Mouse (Mus musculus): ENCODE measurements around the gene Cic. TPM values are rescaled to one million over a fixed set of nuclear protein-coding genes. Genes with fewer than 3 reads are reported as not detected.

Gene Cic
- polyA plus RNA-seq, 1 experiment, result 47.3 TPM

DNA sequence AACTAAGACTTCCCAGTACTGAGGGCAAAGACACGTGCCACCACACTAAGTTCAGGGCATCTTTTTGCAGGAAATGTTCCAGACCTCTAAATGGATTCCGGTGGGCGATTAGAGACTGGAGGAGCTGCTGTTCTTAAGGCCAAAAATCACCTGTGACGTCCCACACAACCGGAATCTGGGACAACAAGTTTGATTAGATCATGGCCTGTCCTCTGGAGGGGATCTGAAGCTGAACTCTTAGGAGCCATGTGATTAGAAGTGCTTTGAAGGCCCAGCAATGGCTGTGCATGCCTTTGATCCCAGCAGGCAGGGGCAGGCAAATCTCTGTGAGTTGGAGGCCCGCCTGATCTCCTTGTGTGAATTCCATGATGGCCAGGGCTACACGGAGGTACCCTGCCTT, 26.9 kb upstream of the Cic start:
- H3K4me1 ChIP-seq (ENCODE audit: control insufficient read depth), result peaks cover 47% of the 10 kb centered on the region
- no peak for TF ChIP-seq GATA1 (IDR thresholded peaks at IDR 0.05; ENCODE audit: low read length)

DNA sequence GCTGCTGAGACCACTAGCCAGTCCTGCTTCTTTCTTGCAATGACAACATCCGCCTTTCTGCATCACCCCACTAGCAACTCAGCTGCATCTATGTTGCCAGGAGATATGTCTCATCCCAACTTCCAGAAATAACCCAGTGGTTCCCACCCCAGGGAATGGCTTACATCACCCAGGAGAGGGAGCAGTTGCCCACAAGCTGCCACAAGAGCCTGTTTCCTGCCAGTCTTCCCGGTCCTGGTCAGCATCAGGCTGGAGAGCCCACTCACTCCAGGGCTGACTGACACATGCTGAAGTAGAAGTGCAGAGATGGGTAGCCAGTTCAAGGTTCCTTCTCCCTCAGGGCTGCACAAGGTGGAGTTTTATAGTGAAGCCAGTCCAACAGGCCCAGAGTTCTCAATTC, 26.4 kb upstream of the Cic start:
- Histone ChIP-seq H3K36me3 (ENCODE audit: control insufficient read depth) (peaks cover 36% of the 10 kb centered on the region), H3K4me1 (ENCODE audit: control insufficient read depth) (peaks cover 43% of the 10 kb centered on the region), H3K27me3 (ENCODE audit: control insufficient read depth) (no peaks in the 10 kb centered on the region), H3K4me3 (replicated peaks) (no peak overlapping the region), H3K9me3 (ENCODE audit: control insufficient read depth, low read length) (no peaks in the 10 kb centered on the region)
- no peak for TF ChIP-seq GATA1 (IDR thresholded peaks at IDR 0.05; ENCODE audit: low read length)

More for the DNA sequence above, 26.9 kb upstream of the Cic start:
- no peaks in the 10 kb centered on the region for H3K27me3 ChIP-seq (ENCODE audit: control insufficient read depth)
- peaks cover 36% of the 10 kb centered on the region for H3K36me3 ChIP-seq (ENCODE audit: control insufficient read depth)
- no peaks in the 10 kb centered on the region for H3K9me3 ChIP-seq (ENCODE audit: control insufficient read depth, low read length)
- H3K4me3 ChIP-seq (replicated peaks), result no peak overlapping the region

DNA sequence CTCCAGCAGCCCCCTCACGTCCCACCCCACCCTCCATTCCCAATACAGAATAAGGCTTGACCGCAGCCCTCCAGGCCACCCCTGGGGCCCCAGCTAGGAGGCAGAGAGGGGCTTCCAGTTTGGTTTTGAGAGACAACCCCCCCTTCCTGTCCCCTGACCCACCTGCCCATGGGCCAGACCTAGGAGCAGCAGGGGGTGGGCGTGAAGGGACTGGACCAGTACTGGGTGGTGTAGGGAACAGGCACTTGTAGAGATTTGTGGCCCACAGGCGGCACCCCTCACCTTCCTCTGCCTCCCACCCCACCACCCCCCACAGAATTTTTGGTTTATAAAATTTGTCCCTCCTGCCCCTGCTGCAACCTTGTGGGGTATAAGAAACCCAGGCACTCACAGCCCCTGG, 24.1 kb upstream of the Cic start:
- H3K9me3 ChIP-seq (ENCODE audit: control insufficient read depth, low read length), result no peaks in the 10 kb centered on the region
- H3K36me3 ChIP-seq (ENCODE audit: control insufficient read depth), result peaks cover 38% of the 10 kb centered on the region
- TF ChIP-seq GATA1 (IDR thresholded peaks at IDR 0.05; ENCODE audit: low read length) (no peak), TAL1 (IDR thresholded peaks at IDR 0.05; ENCODE audit: low read length) (no peak)
- H3K4me1 ChIP-seq (ENCODE audit: control insufficient read depth), result peaks cover 52% of the 10 kb centered on the region
- peaks cover 5% of the 10 kb centered on the region for H3K27me3 ChIP-seq (ENCODE audit: control insufficient read depth)
- H3K4me3 ChIP-seq (replicated peaks), result no peak overlapping the region

DNA sequence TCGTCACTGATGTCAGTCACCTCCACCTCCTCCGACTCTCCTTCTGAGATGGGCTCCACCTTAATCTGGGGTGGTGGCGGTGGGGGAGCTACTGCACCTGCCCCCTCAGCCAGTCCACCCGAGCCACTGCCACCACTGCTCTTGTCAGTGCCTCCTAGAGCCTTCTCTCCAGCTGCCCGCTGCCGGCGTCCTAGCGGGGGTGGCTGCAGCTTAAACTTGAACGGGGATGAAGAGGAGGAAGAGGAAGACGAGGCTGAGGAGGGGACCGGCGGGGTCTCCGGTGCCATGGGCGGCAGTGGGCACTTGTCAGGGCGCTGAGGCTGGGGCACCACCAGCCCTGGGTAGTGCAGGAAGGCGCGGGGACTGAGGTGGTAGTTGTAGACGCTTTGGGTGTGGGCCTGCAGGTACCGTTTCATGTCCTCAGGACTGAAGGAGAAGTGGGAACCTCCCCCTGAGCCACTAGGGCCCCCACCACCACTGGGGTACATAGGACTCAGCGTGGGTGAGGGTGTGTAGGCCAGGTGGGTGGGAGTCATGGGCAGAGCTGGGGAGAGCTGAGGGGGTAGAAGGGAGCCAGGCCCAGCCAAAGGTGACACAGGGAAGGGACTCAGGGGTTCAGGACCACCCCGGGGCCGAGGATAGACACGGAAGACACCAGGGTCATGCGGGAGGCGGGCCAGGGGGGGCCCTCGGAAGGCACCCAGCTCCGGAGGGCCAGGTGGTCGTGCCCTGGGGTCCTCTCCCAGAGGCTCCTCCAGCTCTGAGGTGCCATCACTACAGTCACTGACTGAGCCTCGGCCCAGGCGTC, 22.7 kb upstream of the Cic start:
- H3K27me3 ChIP-seq (ENCODE audit: control insufficient read depth), result peaks cover 13% of the 10 kb centered on the region
- TF ChIP-seq TAL1 (IDR thresholded peaks at IDR 0.05; ENCODE audit: low read length) (no peak), GATA1 (IDR thresholded peaks at IDR 0.05; ENCODE audit: low read length) (no peak)
- no peak overlapping the region for H3K4me3 ChIP-seq (replicated peaks)
- H3K9me3 ChIP-seq (ENCODE audit: control insufficient read depth, low read length), result no peaks in the 10 kb centered on the region
- H3K36me3 ChIP-seq (ENCODE audit: control insufficient read depth), result peaks cover 38% of the 10 kb centered on the region
- peaks cover 52% of the 10 kb centered on the region for H3K4me1 ChIP-seq (ENCODE audit: control insufficient read depth)

- peaks cover 35% of the 10 kb centered on the region for H3K36me3 ChIP-seq (ENCODE audit: control insufficient read depth)
- no peaks in the 10 kb centered on the region for H3K9me3 ChIP-seq (ENCODE audit: control insufficient read depth, low read length)
- H3K4me1 ChIP-seq (ENCODE audit: control insufficient read depth), result peaks cover 59% of the 10 kb centered on the region
- no peak overlapping the region for H3K4me3 ChIP-seq (replicated peaks)
- TF ChIP-seq TAL1 (IDR thresholded peaks at IDR 0.05; ENCODE audit: low read length) (no peak), GATA1 (IDR thresholded peaks at IDR 0.05; ENCODE audit: low read length) (no peak)
- peaks cover 18% of the 10 kb centered on the region for H3K27me3 ChIP-seq (ENCODE audit: control insufficient read depth)
Observed at GRCm38 (mm10) chr7:25246079-25246758, 21.3 kb upstream of the Cic start.

GRCm38 (mm10) chr7:25246759-25247137, 20.8 kb upstream of the Cic start:
- peaks cover 63% of the 10 kb centered on the region for H3K4me1 ChIP-seq (ENCODE audit: control insufficient read depth)
- H3K36me3 ChIP-seq (ENCODE audit: control insufficient read depth), result peaks cover 34% of the 10 kb centered on the region
- H3K9me3 ChIP-seq (ENCODE audit: control insufficient read depth, low read length), result no peaks in the 10 kb centered on the region
- no peak overlapping the region for H3K4me3 ChIP-seq (replicated peaks)
- H3K27me3 ChIP-seq (ENCODE audit: control insufficient read depth), result peaks cover 21% of the 10 kb centered on the region
- no peak for TF ChIP-seq TAL1 (IDR thresholded peaks at IDR 0.05; ENCODE audit: low read length)
- TF ChIP-seq GATA1 (IDR thresholded peaks at IDR 0.05; ENCODE audit: low read length), result no peak

- peaks cover 65% of the 10 kb centered on the region for H3K4me1 ChIP-seq (ENCODE audit: control insufficient read depth)
- TF ChIP-seq TAL1 (IDR thresholded peaks at IDR 0.05; ENCODE audit: low read length) (no peak), GATA1 (IDR thresholded peaks at IDR 0.05; ENCODE audit: low read length) (no peak)
- H3K36me3 ChIP-seq (ENCODE audit: control insufficient read depth), result peaks cover 33% of the 10 kb centered on the region
- H3K9me3 ChIP-seq (ENCODE audit: control insufficient read depth, low read length), result no peaks in the 10 kb centered on the region
- peaks cover 23% of the 10 kb centered on the region for H3K27me3 ChIP-seq (ENCODE audit: control insufficient read depth)
- peak overlapping the region; percentile 91 for H3K4me3 ChIP-seq (replicated peaks)
Observed at GRCm38 (mm10) chr7:25247498-25247897, 20.0 kb upstream of the Cic start.

DNA sequence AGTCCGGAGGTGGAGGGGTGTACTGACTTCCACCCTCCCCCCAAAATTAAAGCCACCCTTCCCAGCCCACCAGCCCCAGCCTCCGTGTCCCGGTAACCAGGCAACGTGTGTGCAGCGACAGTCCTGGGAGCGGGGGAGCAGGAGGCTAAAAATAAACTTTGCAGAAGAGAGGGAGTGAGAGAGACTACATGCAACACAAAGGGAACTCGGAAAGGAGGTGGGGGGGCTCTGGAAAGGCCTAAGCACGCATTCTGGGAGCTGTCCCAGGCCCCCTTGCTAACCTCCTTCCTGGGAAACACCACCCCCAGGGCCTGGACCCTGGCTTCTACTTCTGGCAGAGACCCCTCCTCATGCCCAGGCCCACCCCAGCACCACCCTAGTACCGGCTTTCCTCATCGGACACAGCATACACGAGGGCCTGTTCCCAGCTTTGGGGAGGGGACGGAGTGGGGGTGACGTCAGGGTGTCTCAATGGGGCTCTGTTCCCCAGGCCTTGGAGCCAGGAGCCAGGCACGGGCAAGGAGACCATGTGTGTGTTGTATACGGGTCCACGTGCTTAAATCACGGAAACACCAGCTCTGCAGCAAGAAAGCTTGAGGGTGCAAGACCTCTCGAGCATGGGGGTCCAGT, 19.4 kb upstream of the Cic start:
- peaks cover 27% of the 10 kb centered on the region for H3K36me3 ChIP-seq (ENCODE audit: control insufficient read depth)
- TF ChIP-seq TAL1 (IDR thresholded peaks at IDR 0.05; ENCODE audit: low read length) (no peak), GATA1 (IDR thresholded peaks at IDR 0.05; ENCODE audit: low read length) (no peak)
- peak overlapping the region; percentile 91 for H3K4me3 ChIP-seq (replicated peaks)
- H3K27me3 ChIP-seq (ENCODE audit: control insufficient read depth), result peaks cover 23% of the 10 kb centered on the region
- H3K4me1 ChIP-seq (ENCODE audit: control insufficient read depth), result peaks cover 65% of the 10 kb centered on the region
- H3K9me3 ChIP-seq (ENCODE audit: control insufficient read depth, low read length), result no peaks in the 10 kb centered on the region

DNA sequence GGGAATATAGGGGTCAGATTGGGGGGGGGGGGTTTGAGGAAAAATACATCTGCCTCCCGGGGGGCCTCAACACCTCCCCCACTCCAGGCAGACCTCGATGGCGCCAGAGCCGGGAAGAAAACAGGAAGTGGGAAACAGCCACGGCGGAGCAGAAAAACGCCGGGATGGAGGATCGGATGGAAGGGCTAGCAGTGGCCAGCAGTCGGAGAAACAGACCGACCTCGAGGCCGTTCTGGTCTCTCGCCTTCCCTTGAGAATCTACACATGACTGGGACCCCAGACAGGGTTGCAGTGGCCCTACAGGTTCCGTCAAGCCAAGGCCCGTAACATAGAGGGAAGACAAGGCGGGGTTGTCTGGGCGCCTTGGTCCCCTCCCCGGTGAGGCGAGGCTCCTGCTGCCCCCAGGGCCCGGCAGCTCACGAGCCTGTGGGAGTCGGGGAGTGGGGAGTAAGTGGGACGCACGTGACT, 18.6 kb upstream of the Cic start:
- H3K4me1 ChIP-seq (ENCODE audit: control insufficient read depth), result peaks cover 65% of the 10 kb centered on the region
- TF ChIP-seq GATA1 (IDR thresholded peaks at IDR 0.05; ENCODE audit: low read length) (no peak), TAL1 (IDR thresholded peaks at IDR 0.05; ENCODE audit: low read length) (no peak)

More for the DNA sequence above, 18.6 kb upstream of the Cic start:
- Histone ChIP-seq H3K36me3 (ENCODE audit: control insufficient read depth) (peaks cover 25% of the 10 kb centered on the region), H3K9me3 (ENCODE audit: control insufficient read depth, low read length) (no peaks in the 10 kb centered on the region), H3K27me3 (ENCODE audit: control insufficient read depth) (peaks cover 23% of the 10 kb centered on the region), H3K4me3 (replicated peaks) (peak overlapping the region; percentile 91)

Data from erythroblast, embryonic 14.5 days (primary cell).